Mouse (Mus musculus) embryonic facial prominence, embryonic 11.5 days (tissue): Measurements from ENCODE around the gene Olfr279. TPM values are rescaled to one million over a fixed set of nuclear protein-coding genes. Genes with fewer than 3 reads are reported as not detected.

Experiments used
- ATAC-seq: fragments of 200-750 bp; cut with Nextera tagmentation; replicated peaks from 2 replicates; pipeline ENCODE4 v1.8.0; 2017; ENCODE audit warnings: low read depth; ENCODE audit not compliant: insufficient number of reproducible peaks, low FRiP score, low TSS enrichment
- DNase-seq: peaks from one replicate; pipeline ENCODE4 v3.0.0-alpha.2; 2015; ENCODE audit warnings: low spot score
- H3K27ac ChIP-seq: fragments of 300-500 bp; sonication (generic); replicated peaks from 2 replicates; pipeline ENCODE4 v1.5.1; 2014; ENCODE audit warnings: mild to moderate bottlenecking, low read depth, low read length, control low read depth
- H3K27me3 ChIP-seq: fragments of 300-500 bp; sonication (generic); 2 replicates; pipeline ENCODE4 v1.6.1; 2014; ENCODE audit warnings: mild to moderate bottlenecking, low read length, moderate library complexity, mixed read lengths; ENCODE audit not compliant: control insufficient read depth, insufficient read depth
- H3K36me3 ChIP-seq: fragments of 300-500 bp; sonication (generic); replicated peaks from 2 replicates; pipeline ENCODE4 v1.6.1; 2014; ENCODE audit warnings: low read depth, mild to moderate bottlenecking, low read length, moderate library complexity, mixed read lengths; ENCODE audit not compliant: control insufficient read depth, insufficient read depth
- H3K4me1 ChIP-seq: fragments of 300-500 bp; sonication (generic); 2 replicates; pipeline ENCODE4 v1.6.1; 2014; ENCODE audit warnings: low read length, mixed read lengths; ENCODE audit not compliant: control insufficient read depth, insufficient read depth
- H3K4me2 ChIP-seq: fragments of 300-500 bp; sonication (generic); 2 replicates; pipeline ENCODE4 v1.6.1; 2014; ENCODE audit warnings: low read depth, mild to moderate bottlenecking, control low read depth, low read length, moderate library complexity
- H3K4me3 ChIP-seq: fragments of 300-500 bp; sonication (generic); 2 replicates; pipeline ENCODE4 v1.5.1; 2014; ENCODE audit warnings: low read depth, low read length, control low read depth
- H3K9ac ChIP-seq: fragments of 300-500 bp; sonication (generic); replicated peaks from 2 replicates; pipeline ENCODE4 v1.6.1; 2014; ENCODE audit warnings: mild to moderate bottlenecking, control low read depth, low read length
- H3K9me3 ChIP-seq: fragments of 300-500 bp; sonication (generic); replicated peaks from 2 replicates; pipeline ENCODE4 v1.6.1; 2016; ENCODE audit warnings: mild to moderate bottlenecking, low read length, inconsistent platforms, mixed read lengths; ENCODE audit not compliant: control insufficient read depth
- WGBS: fragments of 180-500 bp; shearing (Covaris S2); extraction: QIAGEN DNeasy Blood & Tissue Kit; methylation state at CpG from one replicate; pipeline ENCODE4 v1.1.7; 2014; 5-methylcytosine and 5-hydroxymethylcytosine counted together
- polyA plus RNA-seq: library from polyadenylated mRNA; unstranded; fragments of >200 nt; fragmentation: Nextera tagmentation; extraction: Ambion mirVana; gene quantifications from 2 replicates; pipeline ENCODE4 v1.2.1, GENCODE M21; 2014

Olfr279 gene
- polyA plus RNA-seq, 1 experiment from 2014 or later, result not detected

DNA sequence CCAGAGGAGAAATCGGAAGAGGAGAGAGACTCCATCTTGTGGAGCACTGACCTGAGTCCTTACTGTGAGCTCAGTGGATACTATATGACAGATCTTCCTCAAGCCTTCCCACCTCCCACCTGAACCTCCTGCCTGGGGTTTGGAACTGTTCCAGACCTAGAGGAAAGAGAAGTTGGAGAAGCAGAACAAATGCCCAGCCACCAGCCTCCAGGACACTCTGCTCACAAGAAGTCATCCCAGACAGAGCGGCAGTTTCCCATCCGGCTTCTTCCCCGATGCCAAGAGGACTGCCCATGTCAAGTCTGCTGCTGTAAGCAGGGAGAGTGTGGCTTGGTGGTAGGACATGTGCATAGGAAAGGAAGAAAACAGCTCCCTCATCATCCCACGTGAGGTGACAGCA lies 15.9 kb upstream of the Olfr279 start:
- H3K27me3 ChIP-seq, result no peaks in the 10 kb centered on the region
- no peak overlapping the region for H3K27ac ChIP-seq
- WGBS, result 84% methylated on average over 5 of the region's 5 CpGs
- ATAC-seq (no peak), DNase-seq (no peak)
- H3K4me3 ChIP-seq, result no peak overlapping the region
- H3K36me3 ChIP-seq, result no peaks in the 10 kb centered on the region
- H3K4me2 ChIP-seq, result no peak overlapping the region
- H3K9ac ChIP-seq, result no peak overlapping the region
- no peaks in the 10 kb centered on the region for H3K9me3 ChIP-seq
- H3K4me1 ChIP-seq, result no peaks in the 10 kb centered on the region

DNA sequence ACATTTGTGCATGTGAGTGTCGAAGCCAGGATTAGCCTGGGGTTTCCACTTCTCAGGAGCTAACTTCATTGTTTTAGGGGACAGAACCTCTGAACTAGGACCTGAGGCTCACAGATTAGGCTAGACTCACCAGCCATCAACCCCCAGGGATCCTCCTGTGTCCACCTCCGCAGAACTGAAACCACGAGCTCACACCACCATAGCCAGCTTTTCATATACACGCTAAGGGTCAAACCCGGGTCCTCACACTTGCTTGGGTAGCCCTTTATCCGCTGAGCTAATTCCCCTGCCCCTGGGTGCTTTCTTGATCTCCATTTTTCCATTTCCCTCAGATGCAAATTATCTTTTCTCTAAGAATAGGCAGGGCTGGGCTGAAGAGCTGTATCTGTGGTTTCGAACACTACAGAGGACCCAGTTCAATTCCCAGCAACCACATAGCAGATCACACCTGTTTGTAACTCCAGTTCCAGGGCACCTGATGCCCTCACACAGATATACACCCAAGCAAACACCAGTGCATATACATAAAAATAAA lies 12.6 kb upstream of the Olfr279 start:
- H3K4me2 ChIP-seq, result no peak overlapping the region
- H3K4me3 ChIP-seq, result no peak overlapping the region
- ATAC-seq, result no peak
- no peak overlapping the region for H3K9ac ChIP-seq
- H3K27ac ChIP-seq, result no peak overlapping the region
- H3K9me3 ChIP-seq, result no peaks in the 10 kb centered on the region
- no peak for DNase-seq
- WGBS, result 71% methylated on average over 7 of the region's 7 CpGs
- H3K27me3 ChIP-seq, result no peaks in the 10 kb centered on the region
- H3K4me1 ChIP-seq, result no peaks in the 10 kb centered on the region
- H3K36me3 ChIP-seq, result no peaks in the 10 kb centered on the region

GRCm38 (mm10) chr15:98482701-98483100 lies 9.5 kb upstream of the Olfr279 start, which contains the start of gene Lalba:
TSS of gene Lalba (minus strand) at chr15:98482721.
- no peak for DNase-seq
- ATAC-seq, result no peak
- WGBS, result 67% methylated on average over 3 of the region's 3 CpGs

GRCm38 (mm10) chr15:98483907-98484886 lies 8.0 kb upstream of the Olfr279 start:
- ATAC-seq (no peak), DNase-seq (no peak)
- Histone ChIP-seq H3K36me3 (no peaks in the 10 kb centered on the region), H3K9ac (no peak overlapping the region), H3K27me3 (no peaks in the 10 kb centered on the region), H3K4me2 (no peak overlapping the region), H3K9me3 (no peaks in the 10 kb centered on the region), H3K27ac (no peak overlapping the region), H3K4me1 (no peaks in the 10 kb centered on the region), H3K4me3 (no peak overlapping the region)
- WGBS, result 70% methylated on average over 18 of the region's 18 CpGs

More at GRCm38 (mm10) chr15:98482701-98483100, 9.5 kb upstream of the Olfr279 start, which contains the start of gene Lalba:
- H3K4me3 ChIP-seq, result no peak within 1 kb of the TSS
- H3K4me1 ChIP-seq, result no peaks in the 10 kb centered on the region
- H3K9me3 ChIP-seq, result no peaks in the 10 kb centered on the region
- H3K9ac ChIP-seq, result no peak within 1 kb of the TSS
- no peak within 1 kb of the TSS for H3K27ac ChIP-seq
- no peaks in the 10 kb centered on the region for H3K27me3 ChIP-seq
- H3K4me2 ChIP-seq, result no peak within 1 kb of the TSS
- no peaks in the 10 kb centered on the region for H3K36me3 ChIP-seq

- Histone ChIP-seq H3K27me3 (no peaks in the 10 kb centered on the region), H3K4me1 (no peaks in the 10 kb centered on the region), H3K27ac (no peak overlapping the region), H3K9ac (no peak overlapping the region), H3K36me3 (no peaks in the 10 kb centered on the region), H3K9me3 (no peaks in the 10 kb centered on the region), H3K4me2 (no peak overlapping the region), H3K4me3 (no peak overlapping the region)
- WGBS, result 93% methylated on average over 8 of the region's 8 CpGs
- ATAC-seq, result no peak
- no peak for DNase-seq
Observed at GRCm38 (mm10) chr15:98486433-98487021, 5.7 kb upstream of the Olfr279 start.

DNA sequence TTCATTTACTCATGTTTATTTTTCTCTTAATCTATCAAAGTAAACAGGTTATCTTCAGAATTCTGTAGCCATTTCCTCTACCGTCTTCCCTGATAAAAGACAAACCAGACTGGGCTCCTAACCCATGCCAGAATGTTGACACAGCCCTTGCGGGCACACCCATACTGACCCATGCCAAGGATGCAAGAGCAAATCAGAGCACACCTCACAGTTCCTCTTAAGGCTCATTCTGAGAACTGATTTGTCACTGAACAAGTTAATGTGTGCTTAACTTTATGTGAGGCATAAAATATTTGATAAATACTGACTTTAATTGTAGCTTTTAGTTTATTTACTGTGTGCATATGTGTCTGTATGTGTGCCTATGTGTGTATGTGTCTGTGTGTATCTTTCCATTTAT lies 870 bp upstream of the Olfr279 start:
- no peak for ATAC-seq
- Histone ChIP-seq H3K27me3 (no peaks in the 10 kb centered on the region), H3K4me1 (no peaks in the 10 kb centered on the region), H3K9me3 (no peaks in the 10 kb centered on the region), H3K4me3 (no peak overlapping the region), H3K27ac (no peak overlapping the region), H3K36me3 (no peaks in the 10 kb centered on the region), H3K4me2 (no peak overlapping the region), H3K9ac (no peak overlapping the region)
- 81% methylated on average over 2 of the region's 2 CpGs for WGBS
- DNase-seq, result no peak

GRCm38 (mm10) chr15:98497631-98498030 lies 5.4 kb downstream of the Olfr279 start:
- 89% methylated on average over 17 of the region's 17 CpGs for WGBS
- Histone ChIP-seq H3K27ac (no peak overlapping the region), H3K9ac (no peak overlapping the region), H3K4me1 (no peaks in the 10 kb centered on the region), H3K9me3 (no peaks in the 10 kb centered on the region), H3K27me3 (no peaks in the 10 kb centered on the region), H3K36me3 (no peaks in the 10 kb centered on the region), H3K4me2 (no peak overlapping the region), H3K4me3 (no peak overlapping the region)
- DNase-seq (no peak), ATAC-seq (no peak)

GRCm38 (mm10) chr15:98503317-98503716 lies 11.1 kb downstream of the Olfr279 start:
- Histone ChIP-seq H3K27ac (no peak overlapping the region), H3K36me3 (no peaks in the 10 kb centered on the region), H3K9ac (no peak overlapping the region), H3K27me3 (no peaks in the 10 kb centered on the region), H3K9me3 (no peaks in the 10 kb centered on the region), H3K4me2 (no peak overlapping the region), H3K4me3 (no peak overlapping the region), H3K4me1 (no peaks in the 10 kb centered on the region)
- DNase-seq (no peak), ATAC-seq (no peak)
- 90% methylated on average over 3 of the region's 3 CpGs for WGBS
